Mouse (Mus musculus) heart, postnatal 0 days (tissue): ENCODE data around the gene Sun2.

Experiments used
- CTCF ChIP-seq: IDR thresholded peaks from 2 replicates; pipeline ENCODE4 v1.5.1; 2016; ENCODE audit warnings: antibody characterized with exemption, control low read depth, low read depth
- EP300 ChIP-seq: IDR thresholded peaks from 2 replicates; pipeline ENCODE4 v1.6.1; 2016; ENCODE audit warnings: antibody characterized with exemption, low read depth

- TF ChIP-seq CTCF = no peak
- TF ChIP-seq EP300 = no peak
These were observed 329 bp upstream of the Sun2 start for GRCm38 (mm10) chr15:79742706-79743023.
